Mouse (Mus musculus): Measurements from ENCODE around the gene Ppil4. TPM values are rescaled to one million over a fixed set of nuclear protein-coding genes. Genes with fewer than 3 reads are reported as not detected.

Gene Ppil4
- polyA plus RNA-seq (2014; fragmentation: Illumina TruSeq; extraction: RNeasy Lipid Tissue Mini Kit (QIAGEN cat#74804); ENCODE audit: low read depth, low replicate concordance), result 59.3 TPM

GRCm38 (mm10) chr10:7792751-7793385 lies at the start of gene Ppil4, which contains the start of gene Ginm1:
TSS of gene Ppil4 (plus strand) at chr10:7792891.
TSS of gene Ginm1 (minus strand) at chr10:7792824.

GRCm38 (mm10) chr10:7832171-7832676 lies 39.5 kb downstream of the Ppil4 start, which contains the start of gene Zc3h12d:
TSS of gene Zc3h12d (plus strand) at chr10:7832470.

Other genes starting within 250 kb of the Ppil4 start
- gene Lrp11, start 203.1 kb upstream of the Ppil4 start, polyA plus RNA-seq (2014; fragmentation: Illumina TruSeq; extraction: RNeasy Lipid Tissue Mini Kit (QIAGEN cat#74804); ENCODE audit: low read depth, low replicate concordance), result 7.2 TPM
- 46.8 TPM for gene Nup43, start 125.4 kb upstream of the Ppil4 start, polyA plus RNA-seq (2014; fragmentation: Illumina TruSeq; extraction: RNeasy Lipid Tissue Mini Kit (QIAGEN cat#74804); ENCODE audit: low read depth, low replicate concordance)
- gene Pcmt1, start 111.8 kb upstream of the Ppil4 start, polyA plus RNA-seq (2014; fragmentation: Illumina TruSeq; extraction: RNeasy Lipid Tissue Mini Kit (QIAGEN cat#74804); ENCODE audit: low read depth, low replicate concordance), result 262 TPM
- gene Lats1, start 111.7 kb upstream of the Ppil4 start, polyA plus RNA-seq (2014; fragmentation: Illumina TruSeq; extraction: RNeasy Lipid Tissue Mini Kit (QIAGEN cat#74804); ENCODE audit: low read depth, low replicate concordance), result 26.4 TPM
- gene Katna1, start 66.9 kb upstream of the Ppil4 start, polyA plus RNA-seq (2014; fragmentation: Illumina TruSeq; extraction: RNeasy Lipid Tissue Mini Kit (QIAGEN cat#74804); ENCODE audit: low read depth, low replicate concordance), result 31.2 TPM
- 97.7 TPM for gene Ginm1, start 67 bp upstream of the Ppil4 start, polyA plus RNA-seq (2014; fragmentation: Illumina TruSeq; extraction: RNeasy Lipid Tissue Mini Kit (QIAGEN cat#74804); ENCODE audit: low read depth, low replicate concordance)
- gene Zc3h12d, start 39.6 kb downstream of the Ppil4 start, polyA plus RNA-seq (2014; fragmentation: Illumina TruSeq; extraction: RNeasy Lipid Tissue Mini Kit (QIAGEN cat#74804); ENCODE audit: low read depth, low replicate concordance), result 0.10 TPM
- gene Tab2, start 163.3 kb downstream of the Ppil4 start, polyA plus RNA-seq (2014; fragmentation: Illumina TruSeq; extraction: RNeasy Lipid Tissue Mini Kit (QIAGEN cat#74804); ENCODE audit: low read depth, low replicate concordance), result 43.1 TPM

Data from testis, adult 10 weeks (tissue).